Mouse (Mus musculus) spleen, adult 18-20 months (tissue): ENCODE data around the gene Kcnk3.

Experiments used
- DNase-seq, 2 experiments: peaks; one replicate each; pipeline ENCODE4 v3.0.0; 2022; ENCODE audit warnings: mixed read lengths in 2 of 2

Kcnk3 gene

DNA sequence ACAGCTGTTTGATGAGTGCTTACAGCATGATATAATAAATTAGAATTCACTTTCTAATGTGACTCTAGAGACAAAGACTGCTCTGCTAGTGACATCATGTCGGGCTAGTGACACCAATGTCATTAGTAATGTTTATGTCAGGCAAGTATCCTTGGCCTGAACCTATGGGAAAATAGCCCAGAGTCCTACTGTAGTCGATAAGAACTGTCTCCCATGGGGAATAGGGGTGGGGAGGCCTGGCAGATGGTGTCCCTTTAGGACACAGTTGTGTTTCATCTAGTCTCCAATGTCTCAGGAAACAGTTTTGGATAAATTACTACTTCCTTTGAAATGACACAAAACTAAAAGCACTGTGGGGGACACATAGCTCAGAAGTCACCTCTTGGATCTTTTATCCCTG lies 58.1 kb downstream of the Kcnk3 start:
- no peak for DNase-seq

DNA sequence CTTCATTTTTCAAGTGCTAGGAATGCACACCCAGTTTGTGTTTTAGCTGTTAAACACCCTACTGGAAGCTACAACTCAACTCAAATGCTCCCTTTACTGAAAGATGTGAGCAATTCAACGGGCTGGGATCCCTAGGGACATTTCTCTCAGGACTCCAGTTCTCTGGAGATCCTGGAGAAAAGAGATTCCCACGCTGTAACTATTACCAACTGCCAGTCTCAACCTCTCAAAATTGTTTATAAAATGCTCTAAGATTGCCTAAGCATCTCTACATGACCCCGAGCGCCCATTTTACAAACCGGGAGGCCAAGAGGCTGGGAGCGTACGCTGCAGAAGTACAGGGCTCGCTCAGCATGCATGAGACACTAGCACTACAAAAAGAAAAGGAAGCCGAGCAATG lies 59.4 kb downstream of the Kcnk3 start:
- no peak for DNase-seq

- DNase-seq: peak; percentile 84 to 95
Measured at GRCm38 (mm10) chr5:30647815-30648560, 60.0 kb downstream of the Kcnk3 start, which contains the start of gene Slc35f6. TSS of gene Slc35f6 (plus strand) at chr5:30647933.

DNA sequence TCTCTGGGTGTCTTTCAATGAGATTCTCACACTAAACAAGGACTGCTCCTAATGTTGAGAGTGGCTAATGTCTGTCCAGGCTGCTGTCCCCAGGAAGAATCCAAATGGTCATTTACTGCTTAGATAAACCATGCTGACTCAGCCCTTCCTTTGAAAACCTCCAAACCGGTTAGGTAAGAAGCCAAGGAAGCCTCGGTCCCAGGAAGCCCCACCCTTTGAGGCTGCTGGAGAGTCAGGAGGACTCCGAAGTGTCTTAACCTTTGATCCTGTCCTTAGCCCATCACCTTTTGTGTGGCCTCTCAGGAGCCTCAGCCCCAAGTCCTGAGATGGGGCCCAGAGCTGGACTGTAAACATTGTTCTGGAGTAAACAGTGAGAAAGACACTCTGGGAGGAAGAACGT lies 61.6 kb downstream of the Kcnk3 start:
- DNase-seq: no peak

GRCm38 (mm10) chr5:30650756-30651155 lies 62.8 kb downstream of the Kcnk3 start:
- DNase-seq: no peak

DNA sequence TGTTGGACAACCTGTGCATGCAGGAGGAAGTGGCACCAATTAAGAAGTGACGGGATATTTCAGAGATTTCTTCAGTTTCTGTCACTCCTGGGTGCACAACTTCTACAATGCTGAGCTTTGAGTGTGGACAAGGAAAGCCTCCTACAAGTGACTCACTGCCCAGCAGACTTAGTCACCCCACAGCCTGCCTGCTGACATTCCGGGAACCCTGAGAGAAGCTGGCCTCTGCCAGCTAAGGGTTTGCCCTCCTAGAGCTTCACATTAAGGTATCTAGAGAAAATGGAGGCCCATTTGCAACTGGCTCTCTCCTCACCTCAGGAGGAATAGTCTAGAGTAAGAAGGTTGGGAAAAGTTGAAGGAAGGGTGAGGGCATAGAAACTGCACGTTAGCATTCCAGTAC lies 63.6 kb downstream of the Kcnk3 start:
- no peak for DNase-seq

GRCm38 (mm10) chr5:30653246-30653645 lies 65.3 kb downstream of the Kcnk3 start:
- DNase-seq: no peak

DNA sequence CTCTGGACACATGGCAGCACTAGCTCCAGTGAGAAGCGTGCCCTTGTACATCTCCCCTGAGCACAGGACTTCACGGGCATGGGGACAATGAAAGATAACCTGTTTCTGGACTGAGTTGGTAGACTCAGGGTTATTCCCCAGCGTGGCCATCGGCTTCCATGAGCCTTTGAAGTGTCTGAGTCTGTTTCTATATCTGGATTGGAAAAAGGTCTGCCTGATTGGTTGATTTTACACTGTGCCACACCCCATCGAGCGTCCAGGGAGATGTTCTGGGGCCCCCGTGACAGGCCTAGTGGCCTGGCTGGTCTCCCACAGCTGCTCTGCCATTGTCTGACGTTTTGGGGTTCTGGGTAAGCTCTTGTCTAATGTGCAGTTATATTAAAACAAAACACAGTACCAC lies 67.1 kb downstream of the Kcnk3 start:
- no peak for DNase-seq

DNA sequence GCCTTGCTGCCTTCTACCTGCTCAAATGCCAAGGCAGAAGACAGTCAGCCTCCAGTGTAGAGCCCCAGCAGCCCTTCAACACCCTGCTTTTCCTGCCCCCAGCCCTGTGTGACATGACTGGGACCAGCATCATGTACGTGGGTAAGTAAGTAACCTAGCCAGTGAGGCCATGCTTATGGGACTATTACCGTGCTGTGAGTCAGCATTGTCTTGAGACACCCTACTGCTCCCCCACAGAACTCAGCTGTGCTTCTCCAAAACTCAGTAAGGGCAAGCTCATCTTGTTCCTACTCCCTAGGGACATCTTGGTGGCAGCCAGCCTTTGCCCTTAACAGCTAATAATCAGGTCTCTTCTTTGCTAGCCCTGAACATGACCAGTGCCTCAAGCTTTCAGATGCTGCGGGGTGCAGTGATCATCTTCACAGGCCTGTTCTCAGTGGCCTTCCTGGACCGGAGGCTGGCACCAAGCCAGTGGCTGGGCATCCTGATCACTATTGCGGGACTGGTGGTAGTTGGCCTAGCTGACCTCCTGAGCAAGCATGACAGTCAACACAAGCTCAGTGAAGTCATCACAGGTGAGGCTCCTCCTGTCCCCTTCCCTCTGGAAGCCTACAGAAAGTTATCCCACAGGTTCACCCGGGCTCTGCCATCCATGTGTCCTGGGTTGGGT lies 67.7 kb downstream of the Kcnk3 start:
- no peak for DNase-seq

DNA sequence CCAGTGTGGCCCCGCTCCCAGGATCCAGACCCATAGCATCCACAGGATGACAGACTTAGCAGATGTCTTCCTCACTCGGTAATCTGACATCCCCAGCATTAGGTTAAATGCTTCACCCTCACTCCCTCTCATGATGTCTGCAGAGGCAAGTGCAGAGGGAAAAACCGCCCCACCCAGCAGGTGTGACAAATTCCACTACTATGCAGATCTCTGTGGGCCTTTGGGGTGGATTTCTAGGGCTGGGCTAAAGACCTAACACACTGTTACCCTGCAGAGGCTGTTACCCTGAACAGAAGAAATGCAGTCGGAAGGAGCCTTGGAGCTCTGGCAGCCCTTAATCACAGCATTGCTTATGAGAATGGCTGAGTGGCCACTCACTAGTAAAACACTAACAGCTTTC lies 71.1 kb downstream of the Kcnk3 start:
- DNase-seq: no peak

DNA sequence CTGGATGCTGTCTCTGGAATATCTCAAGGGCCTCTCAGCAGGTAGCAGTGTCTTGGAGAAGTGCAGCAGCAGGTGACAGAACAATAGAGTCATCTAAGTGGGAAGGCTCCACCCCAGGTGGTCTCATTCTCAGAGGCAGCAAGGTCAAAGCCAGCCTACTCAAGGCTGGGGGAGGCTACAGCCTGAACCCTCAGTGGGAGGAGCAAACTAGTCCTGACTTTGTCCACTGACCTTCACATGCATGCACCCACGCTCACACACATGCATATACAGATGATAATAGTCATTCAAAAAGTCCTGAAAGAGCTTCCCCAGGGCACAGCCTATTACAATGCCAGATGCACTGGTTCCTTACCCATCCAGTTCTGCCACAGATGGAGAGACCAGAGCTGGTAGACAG lies 72.3 kb downstream of the Kcnk3 start:
- DNase-seq: no peak

- DNase-seq: no peak
Measured at GRCm38 (mm10) chr5:30660813-30661212, 72.8 kb downstream of the Kcnk3 start.

DNA sequence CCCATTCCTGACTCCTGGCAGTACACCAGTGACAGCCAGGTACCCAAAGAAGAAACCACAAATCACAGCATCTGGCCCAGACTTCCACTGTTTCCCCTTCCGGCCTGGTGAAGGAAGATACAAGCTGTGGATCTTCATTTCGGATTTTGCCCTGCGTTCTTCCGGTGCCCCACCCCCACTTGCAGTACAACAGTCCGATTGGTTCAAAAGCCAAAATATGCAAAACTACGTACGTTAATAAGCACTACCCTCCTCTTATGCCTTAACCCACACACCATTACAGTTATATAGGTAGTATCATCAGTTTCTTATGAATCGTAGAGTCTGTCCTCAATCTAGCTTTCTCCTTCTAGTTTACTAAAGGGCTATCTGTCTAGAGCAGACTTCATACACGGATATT lies 77.4 kb downstream of the Kcnk3 start:
- no peak for DNase-seq

- no peak for DNase-seq
Measured at GRCm38 (mm10) chr5:30665968-30666367, 78.0 kb downstream of the Kcnk3 start.

GRCm38 (mm10) chr5:30666391-30667195 lies 78.6 kb downstream of the Kcnk3 start, which contains the start of gene Cenpa:
TSS of gene Cenpa (plus strand) at chr5:30666777.
- DNase-seq: peak; percentile 73 to 77

GRCm38 (mm10) chr5:30667215-30667614 lies 79.2 kb downstream of the Kcnk3 start:
- no peak for DNase-seq

GRCm38 (mm10) chr5:30667686-30668085 lies 79.7 kb downstream of the Kcnk3 start:
- no peak for DNase-seq

DNA sequence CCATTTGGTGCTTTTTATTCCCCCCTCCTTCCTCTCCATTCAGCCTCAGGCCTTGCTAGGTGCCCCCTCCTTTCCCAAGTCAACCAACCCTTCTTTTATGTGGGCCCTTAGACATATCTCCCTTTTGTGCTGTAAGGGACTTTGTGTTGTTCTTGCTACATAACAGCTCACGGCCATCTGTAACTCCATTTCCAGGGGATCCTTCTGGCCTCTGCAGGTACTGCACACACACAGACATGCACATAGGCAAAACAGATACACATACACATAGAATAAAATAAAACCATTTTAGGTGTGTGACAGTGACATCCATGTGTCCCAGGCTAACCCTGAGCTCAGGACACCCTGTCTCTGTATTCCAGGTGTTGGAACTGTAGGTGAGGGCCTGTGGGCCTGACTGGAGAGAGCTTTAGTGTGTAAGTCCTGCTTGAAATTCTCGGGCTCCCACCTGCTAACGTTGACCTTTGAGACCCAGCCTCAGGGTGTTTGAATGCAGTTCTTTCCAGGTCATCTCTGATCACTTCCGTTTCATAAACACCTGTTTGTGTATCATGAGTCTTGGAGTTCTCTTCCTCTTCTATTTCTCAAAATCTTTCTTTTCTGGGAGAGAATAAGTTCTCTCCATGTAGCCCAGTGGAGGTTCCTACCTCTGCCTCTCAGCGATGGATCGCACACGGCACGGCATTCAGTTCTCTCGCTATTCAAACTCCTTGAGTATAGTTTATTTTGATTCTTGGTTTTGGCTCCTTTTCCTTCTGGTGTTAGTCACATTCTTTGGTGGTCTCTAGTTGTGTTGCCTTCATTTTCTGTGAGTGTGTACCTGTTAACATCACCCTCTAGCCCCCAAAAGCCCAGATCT lies 80.9 kb downstream of the Kcnk3 start:
- no peak for DNase-seq

DNA sequence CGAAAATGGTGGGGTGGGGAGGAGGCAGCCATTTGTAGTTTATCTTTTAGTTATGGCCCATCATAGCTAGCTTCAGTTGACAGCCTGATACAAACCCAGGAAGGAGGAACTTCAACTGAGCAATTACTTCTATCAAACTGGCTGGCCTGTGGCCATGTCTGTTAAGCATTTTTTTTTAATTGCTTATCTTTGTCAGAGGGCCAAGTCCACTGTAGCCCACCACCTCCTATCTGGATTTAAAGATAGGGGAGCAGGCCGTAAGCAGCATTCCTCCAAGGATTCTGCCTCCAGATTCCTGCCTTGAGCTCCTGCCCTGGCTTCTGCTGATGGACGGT lies 81.5 kb downstream of the Kcnk3 start:
- DNase-seq: no peak

GRCm38 (mm10) chr5:30670091-30670490 lies 82.1 kb downstream of the Kcnk3 start:
- no peak for DNase-seq

- DNase-seq: no peak
Measured at GRCm38 (mm10) chr5:30674001-30674400, 86.0 kb downstream of the Kcnk3 start.
